Mouse (Mus musculus): Measurements from ENCODE around the gene Cdkn2c. TPM values are rescaled to one million over a fixed set of nuclear protein-coding genes. Genes with fewer than 3 reads are reported as not detected.

The Cdkn2c gene
- polyA plus RNA-seq (2017; shearing (Covaris generic)), result 17.2 TPM

DNA sequence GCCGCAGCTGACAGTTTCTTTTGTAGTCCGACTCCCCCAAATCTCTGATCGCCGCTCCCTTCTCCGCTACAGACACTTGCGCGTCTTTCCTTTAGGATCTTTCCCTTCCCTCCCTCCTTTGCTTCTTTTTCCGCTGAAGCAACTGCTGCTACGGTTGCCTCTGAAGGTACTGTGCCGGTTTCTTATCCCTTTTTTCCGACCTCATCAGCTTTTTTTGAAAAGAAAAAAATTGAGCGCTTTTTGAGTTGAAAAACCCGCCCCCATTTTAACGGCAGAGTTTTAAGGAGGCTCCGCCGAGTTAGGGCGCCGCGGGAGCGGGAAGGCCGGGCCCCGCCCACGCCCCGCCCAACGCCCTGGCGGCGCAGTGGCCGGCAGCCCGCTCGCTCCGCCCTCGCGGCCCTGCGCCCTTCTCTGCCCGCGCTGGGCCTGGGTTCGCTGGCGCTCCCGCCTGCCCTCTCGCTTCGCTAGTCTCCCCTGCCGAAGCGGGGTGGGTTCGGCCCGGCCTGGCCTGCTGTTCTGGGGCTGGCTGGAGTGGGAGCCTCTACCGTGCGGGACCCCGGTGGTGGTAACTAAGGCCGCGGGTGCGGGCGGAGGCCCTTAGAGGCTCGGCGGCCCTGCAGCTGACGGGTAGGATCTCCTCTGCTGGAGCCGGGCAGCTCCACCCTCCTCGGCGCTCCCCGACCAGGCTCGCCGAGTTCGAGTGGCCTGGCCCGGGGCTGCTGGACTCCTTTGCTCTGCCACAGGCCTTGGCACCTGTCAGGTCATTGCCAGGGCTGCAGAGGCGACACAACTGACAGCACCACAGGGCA lies at the start of gene Cdkn2c:
TSS of gene Cdkn2c (minus strand) at position 729 of the 809 bp plus-strand sequence.

GRCm38 (mm10) chr4:109676218-109677215 lies 9.5 kb upstream of the Cdkn2c start, which contains the start of gene Faf1:
Faf1 (plus strand) TSS chr4:109676588.

Other genes with a start within 250 kb of the Cdkn2c start
- 2.7 TPM for gene Rnf11, start 182.5 kb downstream of the Cdkn2c start, polyA plus RNA-seq (2017; shearing (Covaris generic))
- not detected for gene 4930522H14Rik, start 135.9 kb downstream of the Cdkn2c start, polyA plus RNA-seq (2017; shearing (Covaris generic))
- 4.3 TPM for gene Faf1, start 9.4 kb upstream of the Cdkn2c start, polyA plus RNA-seq (2017; shearing (Covaris generic))